Mouse (Mus musculus) lung, adult 10 weeks (tissue): Measurements from ENCODE around the gene Olfr623. TPM values are rescaled to one million over a fixed set of nuclear protein-coding genes. Genes with fewer than 3 reads are reported as not detected.

ENCODE experiments used
- polyA plus RNA-seq: library from polyadenylated mRNA; stranded (reverse); fragments of 350-450 nt; fragmentation: Illumina TruSeq; extraction: RNeasy Lipid Tissue Mini Kit (QIAGEN cat#74804); gene quantifications from one replicate; pipeline ENCODE4 v1.2.3, GENCODE M21; 2014; ENCODE audit warnings: low read depth, low replicate concordance; ENCODE audit not compliant: insufficient read depth

Olfr623 gene
- polyA plus RNA-seq = not detected

GRCm38 (mm10) chr7:103663598-103663997 is at the start of gene Olfr623:
TSS of gene Olfr623 (minus strand) at chr7:103663698.

GRCm38 (mm10) chr7:103682420-103682819 is 18.9 kb upstream of the Olfr623 start, which contains the start of gene Olfr625-ps1:
TSS of gene Olfr625-ps1 (plus strand) at chr7:103682720.

GRCm38 (mm10) chr7:103671091-103671490 is 7.6 kb upstream of the Olfr623 start, which contains the start of gene Olfr624:
TSS of gene Olfr624 (minus strand) at chr7:103671191.

GRCm38 (mm10) chr7:103642602-103643001 is 20.9 kb downstream of the Olfr623 start, which contains the start of gene Olfr622:
TSS of gene Olfr622 (minus strand) at chr7:103642702.

GRCm38 (mm10) chr7:103612434-103612833 is 51.1 kb downstream of the Olfr623 start, which contains the start of gene Olfr620:
TSS of gene Olfr620 (minus strand) at chr7:103612534.

Other genes with a start within 250 kb of the Olfr623 start
- gene Usp17lc, start 248.6 kb downstream of the Olfr623 start, polyA plus RNA-seq = not detected
- gene Olfr605, start 218.3 kb downstream of the Olfr623 start, polyA plus RNA-seq = not detected
- gene Olfr606, start 214.7 kb downstream of the Olfr623 start, polyA plus RNA-seq = not detected
- not detected for gene Olfr607, start 199.5 kb downstream of the Olfr623 start, polyA plus RNA-seq
- gene Olfr608, start 193.8 kb downstream of the Olfr623 start, polyA plus RNA-seq = not detected
- not detected for gene Olfr609, start 165.6 kb downstream of the Olfr623 start, polyA plus RNA-seq
- gene Olfr610, start 151.6 kb downstream of the Olfr623 start, polyA plus RNA-seq = not detected
- gene Olfr611, start 142.9 kb downstream of the Olfr623 start, polyA plus RNA-seq = not detected
- gene Olfr612, start 121.0 kb downstream of the Olfr623 start, polyA plus RNA-seq = not detected
- gene Olfr613, start 115.6 kb downstream of the Olfr623 start, polyA plus RNA-seq = not detected
- gene Olfr615, start 107.6 kb downstream of the Olfr623 start, polyA plus RNA-seq = not detected
- gene Olfr616, start 94.6 kb downstream of the Olfr623 start, polyA plus RNA-seq = not detected
- not detected for gene Olfr617, start 90.6 kb downstream of the Olfr623 start, polyA plus RNA-seq
- not detected for gene Olfr618, start 73.6 kb downstream of the Olfr623 start, polyA plus RNA-seq
- not detected for gene Olfr619, start 63.1 kb downstream of the Olfr623 start, polyA plus RNA-seq
- not detected for gene Olfr620, start 51.2 kb downstream of the Olfr623 start, polyA plus RNA-seq
- not detected for gene Olfr622, start 21.0 kb downstream of the Olfr623 start, polyA plus RNA-seq
- gene Olfr624, start 7.5 kb upstream of the Olfr623 start, polyA plus RNA-seq = 0.04 TPM
- not detected for gene Olfr625-ps1, start 19.0 kb upstream of the Olfr623 start, polyA plus RNA-seq
- gene Olfr243, start 51.0 kb upstream of the Olfr623 start, polyA plus RNA-seq = not detected
- not detected for gene Olfr628, start 66.7 kb upstream of the Olfr623 start, polyA plus RNA-seq
- not detected for gene Olfr629, start 81.2 kb upstream of the Olfr623 start, polyA plus RNA-seq
- gene Olfr630, start 93.6 kb upstream of the Olfr623 start, polyA plus RNA-seq = not detected
- not detected for gene Olfr69, start 107.9 kb upstream of the Olfr623 start, polyA plus RNA-seq
- gene Olfr68, start 116.0 kb upstream of the Olfr623 start, polyA plus RNA-seq = not detected
- not detected for gene Olfr67, start 128.1 kb upstream of the Olfr623 start, polyA plus RNA-seq
- 3,244 TPM for gene Hbb-bt, start 150.3 kb upstream of the Olfr623 start, polyA plus RNA-seq
- 22,942 TPM for gene Hbb-bs, start 164.4 kb upstream of the Olfr623 start, polyA plus RNA-seq
- not detected for gene Hbb-bh2, start 176.8 kb upstream of the Olfr623 start, polyA plus RNA-seq
- gene Hbb-bh1, start 179.5 kb upstream of the Olfr623 start, polyA plus RNA-seq = not detected
- gene Hbb-y, start 189.5 kb upstream of the Olfr623 start, polyA plus RNA-seq = not detected
- gene Olfr66, start 222.6 kb upstream of the Olfr623 start, polyA plus RNA-seq = not detected
- gene Olfr64, start 230.8 kb upstream of the Olfr623 start, polyA plus RNA-seq = not detected
- not detected for gene Olfr65, start 239.8 kb upstream of the Olfr623 start, polyA plus RNA-seq